Mouse (Mus musculus) thymus, adult 2 months (tissue): Measurements from ENCODE around the gene Kcnq1. TPM values are rescaled to one million over a fixed set of nuclear protein-coding genes. Genes with fewer than 3 reads are reported as not detected.

Experiments used
- DNase-seq: peaks from one replicate; pipeline ENCODE4 v3.0.0; 2021
- H3K27ac ChIP-seq: fragments of 200-500 bp; 2 replicates; pipeline ENCODE4 v1.5.1; 2012; ENCODE audit warnings: low read length, control low read depth; ENCODE audit not compliant: control insufficient read depth, insufficient read depth
- H3K27me3 ChIP-seq: fragments of 200-500 bp; 2 replicates; pipeline ENCODE4 v1.6.1; 2012; ENCODE audit warnings: mild to moderate bottlenecking, low read length, moderate library complexity, mixed read lengths; ENCODE audit not compliant: control insufficient read depth, insufficient read depth
- H3K36me3 ChIP-seq: fragments of 200-500 bp; 2 replicates; pipeline ENCODE4 v1.6.1; 2012; ENCODE audit warnings: mild to moderate bottlenecking, low read length, moderate library complexity; ENCODE audit not compliant: control insufficient read depth, insufficient read depth
- H3K4me1 ChIP-seq: fragments of 200-500 bp; replicated peaks from 2 replicates; pipeline ENCODE4 v1.6.1; 2012; ENCODE audit warnings: low read length; ENCODE audit not compliant: control insufficient read depth, insufficient read depth
- H3K4me3 ChIP-seq: fragments of 200-500 bp; 2 replicates; pipeline ENCODE4 v1.5.1; 2012; ENCODE audit warnings: mild to moderate bottlenecking, low read length, control low read depth, moderate library complexity; ENCODE audit not compliant: control insufficient read depth, insufficient read depth
- CTCF ChIP-seq: fragments of 200-500 bp; IDR thresholded peaks from 2 replicates; pipeline ENCODE4 v1.5.1; 2012; ENCODE audit warnings: mild to moderate bottlenecking, control low read depth, low read length, moderate library complexity, borderline replicate concordance; ENCODE audit not compliant: control insufficient read depth, poor library complexity, insufficient read depth; ENCODE audit errors: extremely low read depth
- POLR2A ChIP-seq: fragments of 200-500 bp; IDR thresholded peaks from 2 replicates; pipeline ENCODE4 v1.6.1; 2012; ENCODE audit warnings: mild to moderate bottlenecking, low read length, control low read depth, moderate library complexity; ENCODE audit not compliant: control insufficient read depth, poor library complexity, insufficient read depth; ENCODE audit errors: extremely low read depth
- WGBS: fragments of 180-500 bp; shearing (Covaris S2); methylation state at CpG from one replicate; pipeline ENCODE4 v1.1.7; 2018; 5-methylcytosine and 5-hydroxymethylcytosine counted together
- polyA plus RNA-seq: library from polyadenylated mRNA; depleted of rRNA; stranded (reverse); fragments of >200 nt; gene quantifications from 2 replicates; pipeline ENCODE4 v1.2.3, GENCODE M21; 2012

The Kcnq1 gene
- polyA plus RNA-seq, 1 experiment = 4.6 TPM

DNA sequence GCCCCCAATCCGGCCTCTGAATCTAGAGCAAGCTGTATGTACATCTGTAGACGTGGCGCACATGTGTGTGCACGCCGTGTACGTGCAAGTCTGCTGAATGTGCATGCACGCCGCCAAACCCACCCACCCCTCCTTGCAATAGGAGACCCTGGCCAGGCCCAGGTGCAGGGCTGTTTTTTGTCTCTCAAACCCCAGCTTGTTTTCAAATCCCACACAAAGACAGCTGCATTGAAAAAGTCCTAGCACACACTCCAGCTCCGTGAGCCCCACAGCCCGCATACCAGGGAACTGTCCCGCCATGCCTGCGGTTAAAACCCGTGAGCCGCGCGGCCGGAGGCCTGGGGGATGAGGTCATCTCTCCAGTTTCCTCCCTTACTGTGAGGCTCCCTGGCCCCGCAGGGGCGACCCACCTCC is 48.3 kb downstream of the Kcnq1 start:
- 81% methylated on average over 19 of the region's 19 CpGs for WGBS
- no peak for DNase-seq
- Histone ChIP-seq H3K36me3 (no peaks in the 10 kb centered on the region), H3K4me1 (0 out of 2 replicates have a peak, but pooled peaks cover 3% of the 10 kb centered on the region), H3K27me3 (no peaks in the 10 kb centered on the region), H3K27ac (no peak overlapping the region), H3K4me3 (no peak overlapping the region)
- TF ChIP-seq CTCF (no peak), POLR2A (no peak)

DNA sequence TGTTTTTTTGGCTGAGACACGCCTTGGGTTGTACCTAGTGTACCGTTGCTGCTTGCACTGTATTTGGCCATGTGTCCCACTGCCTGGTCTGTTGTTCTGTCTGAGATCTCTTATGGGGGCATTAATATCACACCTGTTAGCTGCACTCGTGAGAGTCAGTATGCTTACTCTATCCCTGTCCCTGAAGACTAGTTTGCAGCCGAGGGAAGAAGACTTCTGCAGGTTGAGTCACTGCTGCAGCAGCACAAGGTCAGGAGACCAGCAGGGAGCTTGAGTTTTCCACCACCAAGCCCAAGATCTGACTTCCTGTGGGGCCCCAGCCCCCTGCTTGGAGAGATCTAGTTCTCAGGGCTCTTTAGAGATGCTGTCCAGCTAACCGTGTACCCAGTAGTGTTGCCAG is 49.1 kb downstream of the Kcnq1 start:
- 78% methylated on average over 5 of the region's 5 CpGs for WGBS
- Histone ChIP-seq H3K27ac (no peak overlapping the region), H3K4me1 (0 out of 2 replicates have a peak, but pooled peaks cover 3% of the 10 kb centered on the region), H3K4me3 (no peak overlapping the region), H3K27me3 (no peaks in the 10 kb centered on the region), H3K36me3 (no peaks in the 10 kb centered on the region)
- TF ChIP-seq POLR2A = no peak
- no peak for TF ChIP-seq CTCF
- no peak for DNase-seq

DNA sequence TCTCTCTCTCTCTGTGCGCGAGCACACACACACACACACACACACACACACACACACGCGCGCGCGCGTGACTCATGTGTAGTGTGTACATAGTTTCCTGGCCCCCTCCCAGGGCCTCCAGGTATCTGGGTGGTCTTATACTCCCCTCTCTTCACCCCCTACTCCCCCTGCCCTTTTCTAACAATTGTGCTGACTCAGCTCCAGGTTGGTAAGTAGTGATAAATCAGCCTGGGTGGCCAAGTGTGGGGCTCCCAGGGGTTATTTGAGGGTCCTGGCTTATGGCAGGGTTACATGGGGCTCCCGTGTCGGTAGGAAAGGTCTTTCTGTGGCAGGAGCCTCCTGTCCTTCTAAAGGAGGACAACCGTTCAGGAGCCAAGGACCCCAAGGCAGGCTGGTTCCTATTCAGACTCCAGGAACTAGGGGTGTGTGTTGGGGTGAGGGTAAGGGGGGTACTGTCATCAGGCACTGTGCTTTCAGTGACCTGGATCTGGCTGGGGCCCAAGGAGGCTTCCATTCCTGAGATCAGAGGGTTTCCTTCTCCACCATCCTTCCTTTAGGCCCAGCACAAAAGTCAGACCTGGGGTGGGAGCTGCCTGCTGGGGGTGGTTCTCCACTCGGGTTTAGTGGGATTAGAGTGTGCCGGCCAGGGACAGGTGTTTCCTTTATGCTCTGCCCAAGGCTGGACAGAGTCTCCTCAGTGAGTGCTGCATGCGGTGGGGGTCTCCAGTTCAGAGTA is 52.7 kb downstream of the Kcnq1 start:
- Histone ChIP-seq H3K27me3 (no peaks in the 10 kb centered on the region), H3K36me3 (no peaks in the 10 kb centered on the region), H3K4me3 (no peak overlapping the region), H3K27ac (no peak overlapping the region), H3K4me1 (0 out of 2 replicates have a peak, but pooled peaks cover 3% of the 10 kb centered on the region)
- no peak for DNase-seq
- 94% methylated on average over 14 of the region's 14 CpGs for WGBS
- TF ChIP-seq CTCF = no peak
- no peak for TF ChIP-seq POLR2A

DNA sequence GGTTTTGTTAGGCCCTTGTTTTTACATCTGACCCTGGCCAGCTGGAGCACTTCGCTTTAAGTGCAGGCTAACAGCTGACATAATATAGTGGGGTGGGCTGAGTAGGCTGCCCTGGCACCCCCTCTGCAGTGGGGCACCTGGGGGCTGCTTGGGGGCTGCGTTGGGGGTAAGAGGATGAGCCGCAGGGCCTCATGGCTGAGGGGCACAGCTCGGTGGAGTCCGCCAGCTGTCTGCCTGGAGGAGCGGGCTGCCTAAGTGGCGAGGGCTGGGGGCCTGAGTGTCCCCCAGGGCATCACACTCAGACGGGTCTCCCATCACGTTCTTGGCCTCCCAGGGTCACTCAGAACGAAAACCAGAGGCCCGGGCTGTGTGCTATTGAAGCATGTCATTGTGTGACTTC is 53.3 kb downstream of the Kcnq1 start:
- no peak overlapping the region for H3K4me3 ChIP-seq
- H3K27ac ChIP-seq = no peak overlapping the region
- 91% methylated on average over 11 of the region's 11 CpGs for WGBS
- H3K4me1 ChIP-seq = no peaks in the 10 kb centered on the region
- no peaks in the 10 kb centered on the region for H3K27me3 ChIP-seq
- DNase-seq = no peak
- TF ChIP-seq CTCF (no peak), POLR2A (no peak)
- no peaks in the 10 kb centered on the region for H3K36me3 ChIP-seq

DNA sequence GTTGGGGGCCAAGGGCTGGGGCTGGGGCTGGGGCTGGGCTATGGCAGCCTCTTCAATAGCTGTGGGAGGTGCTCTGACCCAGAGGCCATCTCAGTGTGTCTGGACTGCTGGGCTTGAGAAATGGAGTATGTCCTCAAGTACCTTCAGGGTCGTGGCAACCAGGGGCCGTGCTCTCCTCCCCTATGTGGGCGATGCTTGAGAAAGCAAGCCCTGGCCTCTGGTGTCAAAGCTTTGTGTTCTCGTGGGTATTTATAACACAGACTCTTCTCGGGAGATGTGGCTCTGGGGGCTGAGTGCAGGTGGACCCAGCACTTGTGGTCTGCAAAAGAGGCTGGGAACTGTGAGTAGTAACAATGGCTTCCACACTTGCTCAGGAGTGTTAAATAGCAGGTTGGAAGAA is 53.9 kb downstream of the Kcnq1 start:
- no peak for TF ChIP-seq CTCF
- TF ChIP-seq POLR2A = no peak
- Histone ChIP-seq H3K36me3 (no peaks in the 10 kb centered on the region), H3K4me1 (no peaks in the 10 kb centered on the region), H3K27ac (no peak overlapping the region), H3K4me3 (no peak overlapping the region), H3K27me3 (no peaks in the 10 kb centered on the region)
- no peak for DNase-seq
- WGBS = 75% methylated on average over 5 of the region's 5 CpGs

DNA sequence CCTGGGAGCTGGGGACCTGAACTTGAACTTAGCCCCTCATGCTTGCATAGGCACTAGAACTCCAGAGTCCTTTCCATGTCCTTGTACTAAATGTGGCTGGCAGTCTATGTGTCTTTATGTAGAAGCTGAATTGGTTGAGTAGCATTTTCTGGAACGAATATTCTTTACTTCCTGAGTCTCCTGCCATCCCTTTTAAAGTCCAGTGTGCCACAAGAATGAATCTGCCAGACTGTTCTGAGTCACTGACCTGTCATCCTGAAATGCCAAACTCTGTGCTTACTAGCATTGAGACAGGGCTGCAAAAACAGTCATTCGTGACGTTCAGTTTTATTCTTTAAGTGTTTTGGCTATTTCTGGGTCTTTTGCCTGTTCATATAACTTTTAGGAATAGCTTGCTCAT is 55.9 kb downstream of the Kcnq1 start:
- Histone ChIP-seq H3K27ac (no peak overlapping the region), H3K36me3 (no peaks in the 10 kb centered on the region), H3K27me3 (no peaks in the 10 kb centered on the region), H3K4me1 (no peaks in the 10 kb centered on the region), H3K4me3 (no peak overlapping the region)
- TF ChIP-seq CTCF (no peak), POLR2A (no peak)
- WGBS = 81% methylated on average over 3 of the region's 3 CpGs
- DNase-seq = no peak

DNA sequence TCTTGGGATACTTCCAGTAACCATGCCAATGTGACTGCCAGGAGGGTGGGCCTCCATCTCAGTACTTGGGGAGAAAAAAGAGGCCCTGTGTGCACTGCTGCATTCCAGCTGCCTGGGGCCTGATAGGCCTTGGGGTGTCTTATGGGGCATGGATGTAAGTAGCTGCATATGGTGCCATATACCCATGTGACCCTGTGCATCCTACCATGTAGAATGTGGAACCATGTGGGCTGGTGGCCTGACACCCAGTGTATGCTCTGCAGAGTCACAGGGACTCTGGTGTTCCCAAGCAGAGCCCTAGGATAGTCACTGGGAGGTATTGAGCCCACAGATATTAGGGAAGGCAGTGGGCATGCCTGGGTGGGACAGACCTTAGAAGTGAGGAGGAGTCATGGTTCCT is 57.9 kb downstream of the Kcnq1 start:
- no peaks in the 10 kb centered on the region for H3K4me1 ChIP-seq
- H3K27me3 ChIP-seq = no peaks in the 10 kb centered on the region
- no peak overlapping the region for H3K4me3 ChIP-seq
- H3K27ac ChIP-seq = no peak overlapping the region
- H3K36me3 ChIP-seq = no peaks in the 10 kb centered on the region
- DNase-seq = no peak
- TF ChIP-seq POLR2A (no peak), CTCF (no peak)
